Mouse (Mus musculus) brain, embryonic 14.5 days (tissue): ENCODE data around the gene Tulp3. TPM values are rescaled to one million over a fixed set of nuclear protein-coding genes. Genes with fewer than 3 reads are reported as not detected.

ENCODE experiments used
- DNase-seq: peaks from one replicate; pipeline ENCODE4 v3.0.0-alpha.2; 2011; ENCODE audit warnings: low read depth
- CTCF ChIP-seq: fragments of 200-500 bp; IDR thresholded peaks from 2 replicates; pipeline ENCODE4 v1.5.1; 2012; ENCODE audit warnings: inconsistent platforms, mild to moderate bottlenecking, moderate library complexity, borderline replicate concordance; ENCODE audit not compliant: insufficient read depth, insufficient read length; ENCODE audit errors: extremely low read depth
- POLR2A ChIP-seq: fragments of 200-500 bp; IDR thresholded peaks from 2 replicates; pipeline ENCODE4 v1.6.1; 2012; ENCODE audit warnings: mild to moderate bottlenecking, inconsistent platforms, borderline replicate concordance; ENCODE audit not compliant: poor library complexity, insufficient read depth, insufficient read length, severe bottlenecking; ENCODE audit errors: extremely low read depth
- polyA plus RNA-seq: library from polyadenylated mRNA; depleted of rRNA; stranded (reverse); fragments of >200 nt; gene quantifications from 2 replicates; pipeline ENCODE4 v1.2.3, GENCODE M21; 2012

The Tulp3 gene
- polyA plus RNA-seq, 1 experiment = 39.0 TPM

- DNase-seq = no peak
- TF ChIP-seq CTCF = no peak
- TF ChIP-seq POLR2A = no peak
Observed at GRCm38 (mm10) chr6:128301891-128302290, 53.8 kb downstream of the Tulp3 start.

- TF ChIP-seq CTCF (no peak), POLR2A (no peak)
Observed at GRCm38 (mm10) chr6:128301458-128301857, 54.2 kb downstream of the Tulp3 start.

GRCm38 (mm10) chr6:128300134-128301001 lies 55.3 kb downstream of the Tulp3 start, which contains the start of gene Tead4:
Tead4 (minus strand) TSS chr6:128300823.
- TF ChIP-seq CTCF = no peak
- TF ChIP-seq POLR2A = no peak
- peak; percentile 48 for DNase-seq

More at GRCm38 (mm10) chr6:128301458-128301857, 54.2 kb downstream of the Tulp3 start:
- DNase-seq = no peak

DNA sequence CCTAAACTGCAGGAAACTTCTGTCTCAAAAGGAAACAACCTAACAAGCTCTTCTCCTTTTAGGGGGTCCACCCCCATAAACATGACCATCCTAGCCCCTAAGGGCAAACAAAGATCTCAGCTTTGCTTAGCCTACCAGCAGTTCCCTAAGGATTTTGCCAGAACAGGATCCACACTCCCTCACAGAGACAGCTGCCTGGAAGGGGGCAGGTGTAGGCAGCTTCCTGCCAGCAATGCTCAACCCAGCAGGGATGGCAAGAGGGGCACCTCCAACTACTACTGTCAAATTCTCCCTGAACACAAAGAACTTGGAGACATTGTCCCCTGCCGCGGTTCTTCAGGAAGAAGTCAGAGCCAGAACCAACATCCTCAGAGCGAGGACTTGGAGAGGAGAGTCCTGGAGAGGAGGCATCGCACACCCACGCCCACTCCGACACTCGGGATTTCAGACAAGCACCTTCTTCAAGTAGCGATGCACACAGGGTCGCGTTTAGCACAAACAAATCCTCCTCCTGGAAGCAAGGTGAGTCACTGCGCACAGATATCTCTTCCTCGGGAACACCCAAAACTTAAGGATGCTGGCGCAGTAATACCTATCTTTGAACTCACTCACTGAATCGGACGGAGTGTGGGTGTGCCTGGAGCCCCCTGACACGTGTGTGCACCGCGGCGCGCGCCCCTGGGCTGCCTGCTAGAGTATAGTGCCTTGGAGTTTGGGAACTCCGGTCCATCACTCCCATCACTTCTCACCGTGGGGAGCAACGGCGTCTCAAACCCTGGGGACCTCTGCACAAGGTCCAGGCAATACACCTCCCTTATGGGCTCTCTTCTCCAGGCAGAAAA lies 56.1 kb downstream of the Tulp3 start:
- peak; percentile 15 for DNase-seq
- no peak for TF ChIP-seq CTCF
- no peak for TF ChIP-seq POLR2A

DNA sequence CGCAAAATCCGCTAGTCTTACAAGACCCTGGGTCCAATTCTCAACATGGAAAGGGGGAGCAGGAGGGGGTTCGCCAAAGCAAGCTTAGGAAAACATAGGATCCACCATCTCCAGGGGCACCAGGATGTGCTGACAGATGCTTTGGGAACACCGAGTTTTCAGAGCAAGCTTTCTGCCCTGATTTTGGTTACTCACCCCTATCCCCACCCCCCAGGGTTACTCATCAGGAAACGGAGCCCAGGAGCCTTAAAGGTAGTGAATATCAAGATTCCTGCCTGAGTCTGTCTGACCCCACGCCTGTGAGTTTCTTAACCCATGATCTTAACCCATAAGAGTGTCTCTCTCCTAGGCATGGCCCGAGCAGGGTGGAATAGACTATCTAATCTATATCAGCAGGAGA lies 57.4 kb downstream of the Tulp3 start:
- TF ChIP-seq POLR2A (no peak), CTCF (no peak)
- DNase-seq = no peak

DNA sequence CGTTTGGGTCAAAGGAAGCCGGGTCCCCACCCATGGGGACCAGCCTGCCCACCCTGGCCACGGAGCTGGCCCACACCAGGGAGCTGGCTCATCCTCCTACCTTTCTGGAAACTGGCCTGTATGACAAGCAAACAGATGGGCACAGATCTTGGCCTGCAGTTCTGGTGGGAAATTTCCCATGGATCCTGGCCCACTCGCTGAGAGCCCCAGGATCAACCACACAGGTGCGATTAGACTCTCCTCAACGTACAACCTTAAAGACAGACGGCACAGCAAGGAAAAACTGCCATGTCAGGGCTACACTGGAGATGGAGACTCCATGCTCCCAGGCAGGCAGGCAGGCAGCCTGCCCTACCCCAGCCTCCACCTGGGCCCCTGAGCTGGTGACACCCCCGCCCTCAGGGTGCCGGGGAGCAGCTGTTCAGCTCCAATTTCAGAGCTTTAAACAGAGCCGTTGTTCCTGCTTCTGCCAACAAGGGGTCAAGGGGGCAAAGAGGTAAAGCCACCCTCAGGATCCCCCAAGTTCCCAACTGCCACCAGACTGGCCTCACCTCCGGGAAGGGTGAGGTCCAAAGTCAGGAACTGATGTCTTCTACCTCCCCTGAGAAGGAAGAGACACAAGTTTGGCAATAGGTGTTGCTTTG lies 58.8 kb downstream of the Tulp3 start:
- TF ChIP-seq CTCF (no peak), POLR2A (no peak)
- peak; percentile 18 for DNase-seq

DNA sequence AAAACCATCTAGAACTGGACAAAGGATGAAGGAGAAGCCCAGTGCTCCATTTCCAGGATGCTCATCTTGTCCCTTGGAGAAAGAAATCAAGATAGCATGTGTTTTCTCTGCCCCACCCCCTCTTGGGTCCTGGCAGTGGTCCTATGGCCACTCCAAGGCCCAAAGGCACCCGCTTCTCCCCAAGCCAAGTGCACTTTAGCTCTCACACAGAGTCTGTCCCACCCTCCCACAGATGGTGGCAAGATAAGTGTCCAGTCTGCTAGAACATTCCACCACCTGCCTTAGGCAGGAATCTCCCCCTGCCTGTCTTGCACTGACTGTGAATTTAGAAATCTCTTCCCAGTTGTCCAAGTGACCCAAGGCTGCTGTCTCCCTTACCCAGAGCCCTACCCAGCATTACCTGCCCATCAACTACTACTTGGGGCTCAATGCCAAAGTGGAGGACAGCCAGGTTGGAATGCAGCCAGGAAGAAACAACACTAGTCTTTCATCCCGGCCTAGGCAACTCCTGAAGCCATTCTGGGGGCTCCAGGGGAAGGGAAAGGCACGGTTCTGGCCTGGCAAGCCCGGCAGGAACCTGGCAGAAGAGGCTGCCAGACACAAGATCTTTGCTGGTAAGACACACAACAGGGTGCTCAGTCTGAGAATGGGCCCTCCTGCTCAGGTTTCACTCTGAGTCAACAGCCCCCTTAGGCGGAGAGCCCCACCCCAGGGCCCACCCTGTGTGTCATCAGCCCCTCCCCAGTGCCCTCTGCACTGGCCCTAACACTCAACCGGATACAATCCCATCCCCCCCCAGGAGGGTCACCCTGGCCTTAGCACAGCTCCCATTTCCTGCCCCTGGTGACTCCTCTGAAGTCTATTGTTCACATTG lies 59.5 kb downstream of the Tulp3 start:
- peak; percentile 76 for DNase-seq
- TF ChIP-seq POLR2A = no peak
- TF ChIP-seq CTCF = no peak

DNA sequence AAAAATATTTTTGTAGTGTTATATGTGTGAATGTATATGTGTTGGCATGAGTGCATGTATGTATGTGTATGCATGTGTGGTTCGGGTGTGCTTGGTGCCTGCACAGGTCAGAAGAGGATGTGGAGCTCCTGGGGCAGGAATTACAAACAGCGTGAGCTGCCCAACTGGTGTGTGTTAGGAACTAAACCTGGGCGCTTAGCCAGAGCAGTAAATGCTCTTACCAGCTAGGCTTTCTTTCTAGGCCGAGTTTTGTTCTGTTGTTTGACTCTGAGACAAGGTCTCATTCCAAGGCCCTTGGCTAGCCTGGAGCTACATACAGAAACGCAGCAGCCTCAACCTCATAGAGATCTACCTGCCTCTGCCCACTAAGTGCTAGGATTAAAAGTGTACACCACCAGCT lies 64.4 kb downstream of the Tulp3 start:
- no peak for TF ChIP-seq POLR2A
- no peak for TF ChIP-seq CTCF
- peak; percentile 19 for DNase-seq

GRCm38 (mm10) chr6:128288681-128289080 lies 67.0 kb downstream of the Tulp3 start:
- DNase-seq = no peak
- TF ChIP-seq CTCF (no peak), POLR2A (no peak)

DNA sequence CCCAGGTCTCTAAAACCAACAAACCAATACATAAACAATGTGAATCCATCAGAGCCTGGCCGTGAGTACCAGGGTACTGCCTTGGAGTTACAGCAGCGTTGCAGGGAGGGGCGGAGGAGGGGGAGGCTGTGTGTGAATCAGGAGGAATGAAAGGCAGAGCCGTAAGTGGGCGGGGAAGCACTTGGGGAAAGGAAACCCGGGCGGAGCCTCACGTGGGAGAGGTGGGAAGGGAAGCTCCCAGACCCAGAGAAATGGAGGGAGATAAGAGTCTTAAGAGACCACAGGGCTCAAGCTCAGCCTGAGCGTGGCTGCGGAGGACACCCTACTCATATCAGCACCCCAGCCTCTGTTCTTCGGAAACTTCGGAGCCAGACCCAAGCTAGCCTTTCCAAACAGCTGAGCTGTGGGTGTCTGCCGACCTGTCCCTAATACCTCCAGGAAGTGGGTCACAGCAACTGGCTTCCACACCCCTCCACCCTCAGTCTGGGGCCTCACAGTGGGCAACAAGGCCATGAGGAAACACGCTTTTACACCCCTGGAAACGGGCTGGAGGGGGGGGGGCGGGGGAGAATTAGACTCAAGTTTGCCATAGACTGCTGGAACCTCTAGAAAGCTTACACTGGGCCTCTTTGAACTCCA lies 69.7 kb downstream of the Tulp3 start:
- peak; percentile 62 for DNase-seq

DNA sequence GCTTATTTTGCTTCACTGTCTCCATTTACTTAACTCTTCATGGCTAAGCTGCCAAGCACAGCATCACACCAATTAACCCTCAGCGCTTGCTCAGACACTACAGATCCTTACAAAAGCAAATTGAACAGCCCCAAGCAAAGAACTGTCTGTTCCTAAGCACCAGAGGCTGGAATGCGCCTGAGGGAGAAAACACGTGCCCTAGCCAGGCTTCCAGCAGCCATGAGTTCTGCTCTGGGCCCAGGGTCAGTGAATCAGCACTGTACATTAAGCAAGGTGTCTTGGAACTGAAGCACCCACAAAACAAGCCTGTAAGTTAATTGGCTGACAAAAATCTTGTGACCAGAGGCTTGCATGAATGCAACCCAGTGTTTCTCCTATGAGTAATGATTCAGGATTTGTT lies 73.5 kb downstream of the Tulp3 start:
- DNase-seq = peak; percentile 93
- TF ChIP-seq CTCF = no peak
- no peak for TF ChIP-seq POLR2A

More for the DNA sequence above, 69.7 kb downstream of the Tulp3 start:
- TF ChIP-seq CTCF (no peak), POLR2A (no peak)
